Mouse (Mus musculus) hindbrain, embryonic 11.5 days (tissue): ENCODE data around the gene Gm20388. TPM values are rescaled to one million over a fixed set of nuclear protein-coding genes. Genes with fewer than 3 reads are reported as not detected.

ENCODE experiments used
- ATAC-seq: fragments of 200-750 bp; cut with Nextera tagmentation; 2 replicates; pipeline ENCODE4 v1.8.0; 2017; ENCODE audit warnings: mild to moderate bottlenecking, moderate TSS enrichment, moderate library complexity; ENCODE audit not compliant: low FRiP score
- DNase-seq: peaks from one replicate; pipeline ENCODE4 v3.0.0-alpha.2; 2015; ENCODE audit warnings: low spot score
- H3K27ac ChIP-seq: fragments of 300-500 bp; sonication (generic); 2 replicates; pipeline ENCODE4 v1.5.1; 2014; ENCODE audit warnings: mild to moderate bottlenecking, low read depth, low read length
- H3K27me3 ChIP-seq: fragments of 300-500 bp; sonication (generic); 2 replicates; pipeline ENCODE4 v1.6.1; 2014; ENCODE audit warnings: mild to moderate bottlenecking, low read length, moderate library complexity, mixed read lengths; ENCODE audit not compliant: control insufficient read depth, insufficient read depth
- H3K36me3 ChIP-seq: fragments of 300-500 bp; sonication (generic); 2 replicates; pipeline ENCODE4 v1.6.1; 2014; ENCODE audit warnings: mild to moderate bottlenecking, low read length, moderate library complexity, mixed read lengths; ENCODE audit not compliant: control insufficient read depth, insufficient read depth
- H3K4me1 ChIP-seq: fragments of 300-500 bp; sonication (generic); replicated peaks from 2 replicates; pipeline ENCODE4 v1.6.1; 2014; ENCODE audit warnings: low read length, mixed read lengths; ENCODE audit not compliant: control insufficient read depth, insufficient read depth
- H3K4me2 ChIP-seq: fragments of 300-500 bp; sonication (generic); replicated peaks from 2 replicates; pipeline ENCODE4 v1.6.1; 2014; ENCODE audit warnings: mild to moderate bottlenecking, low read depth, low read length
- H3K4me3 ChIP-seq: fragments of 300-500 bp; sonication (generic); 2 replicates; pipeline ENCODE4 v1.5.1; 2014; ENCODE audit warnings: low read depth, low read length
- H3K9ac ChIP-seq: fragments of 300-500 bp; sonication (generic); 2 replicates; pipeline ENCODE4 v1.6.1; 2014; ENCODE audit warnings: low read depth, low read length
- H3K9me3 ChIP-seq: fragments of 300-500 bp; sonication (generic); 2 replicates; pipeline ENCODE4 v1.6.1; 2016; ENCODE audit warnings: low read length; ENCODE audit not compliant: control insufficient read depth
- WGBS: fragments of 180-500 bp; shearing (Covaris S2); extraction: QIAGEN DNeasy Blood & Tissue Kit; methylation state at CpG from one replicate; pipeline ENCODE4 v1.1.7; 2014; 5-methylcytosine and 5-hydroxymethylcytosine counted together
- polyA plus RNA-seq: library from polyadenylated mRNA; unstranded; fragments of >200 nt; fragmentation: Nextera tagmentation; extraction: Ambion mirVana; gene quantifications from 2 replicates; pipeline ENCODE4 v1.2.1, GENCODE M21; 2014

Gene Gm20388
- polyA plus RNA-seq, 1 experiment from 2014 or later = 11.8 TPM

DNA sequence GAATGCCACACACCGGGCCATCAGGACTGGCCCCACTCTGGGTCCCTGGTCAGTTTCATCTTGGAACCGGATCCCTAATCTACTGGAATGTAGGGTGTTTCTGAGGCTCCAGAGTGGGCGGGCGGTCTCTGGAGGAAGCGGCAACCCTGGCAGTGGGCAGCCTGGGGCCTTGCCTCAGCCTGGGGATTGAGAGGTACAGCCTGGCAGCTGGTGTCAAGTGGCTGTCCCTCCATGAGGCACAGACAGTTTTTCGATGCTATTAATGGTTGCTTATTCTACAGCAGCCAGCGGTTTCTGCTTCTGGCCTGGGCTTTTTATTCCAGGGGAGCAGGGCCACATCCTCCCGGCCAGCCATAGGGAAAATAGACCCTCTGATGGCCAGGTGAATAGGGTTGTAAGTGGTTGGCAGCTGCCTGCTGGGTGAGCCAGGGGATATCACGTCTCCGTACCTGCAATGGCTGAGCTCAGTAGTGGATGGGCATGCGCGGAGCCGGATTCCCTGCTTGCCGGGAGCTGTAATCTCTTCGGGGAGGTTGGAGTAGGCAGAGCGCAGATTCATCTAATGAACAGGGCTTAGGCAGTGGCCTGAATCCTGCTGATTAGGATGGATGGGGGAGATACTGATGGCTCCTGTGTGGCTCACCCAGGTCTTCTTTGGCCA is 340.2 kb downstream of the Gm20388 start:
- H3K27me3 ChIP-seq = no peaks in the 10 kb centered on the region
- no peaks in the 10 kb centered on the region for H3K9me3 ChIP-seq
- peak overlapping the region; percentile 48; the same call in 1 of the 2 replicates for H3K27ac ChIP-seq
- no peak overlapping the region for H3K9ac ChIP-seq
- no peak overlapping the region for H3K4me2 ChIP-seq
- H3K4me1 ChIP-seq = peaks cover 3% of the 10 kb centered on the region; the same call in 1 of the 2 replicates
- ATAC-seq = no peak
- H3K36me3 ChIP-seq = no peaks in the 10 kb centered on the region
- H3K4me3 ChIP-seq = no peak overlapping the region
- no peak for DNase-seq
- WGBS = 75% methylated on average over 16 of the region's 16 CpGs

DNA sequence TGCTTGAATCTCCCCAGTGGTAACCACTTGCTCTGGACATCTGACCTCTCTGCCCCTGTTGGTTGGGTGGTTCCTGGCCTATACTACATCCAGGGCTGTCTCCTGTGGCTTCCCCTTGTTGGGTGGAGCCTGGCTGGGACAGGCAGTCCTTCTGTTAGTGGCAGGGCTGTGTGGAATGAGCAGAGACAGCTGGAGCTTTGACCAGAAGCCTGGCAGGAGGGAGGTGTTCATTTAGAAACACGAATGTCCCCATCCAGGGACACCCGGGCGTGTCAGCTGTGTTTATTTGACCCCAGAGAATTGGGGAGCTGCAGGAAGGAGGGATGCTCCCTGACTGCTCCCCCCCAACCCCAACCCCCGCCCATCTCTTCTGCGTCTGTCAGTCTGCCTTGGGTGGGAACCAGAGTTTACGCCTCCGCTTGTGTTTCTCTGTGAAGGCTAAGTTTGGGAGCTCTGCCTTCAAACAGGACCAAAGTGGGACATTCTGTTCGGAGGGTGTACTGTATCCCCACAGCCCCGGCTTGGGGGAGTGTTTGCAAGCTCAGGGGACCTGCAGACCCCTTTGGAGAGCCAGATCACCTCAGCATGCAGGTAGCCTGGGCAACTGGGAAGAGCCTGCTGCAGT is 340.9 kb downstream of the Gm20388 start:
- peaks cover 3% of the 10 kb centered on the region; the same call in 1 of the 2 replicates for H3K4me1 ChIP-seq
- 60% methylated on average over 9 of the region's 9 CpGs for WGBS
- H3K9me3 ChIP-seq = no peaks in the 10 kb centered on the region
- no peaks in the 10 kb centered on the region for H3K27me3 ChIP-seq
- DNase-seq (no peak), ATAC-seq (no peak)
- no peak overlapping the region for H3K9ac ChIP-seq
- no peak overlapping the region for H3K4me3 ChIP-seq
- no peak overlapping the region for H3K4me2 ChIP-seq
- no peaks in the 10 kb centered on the region for H3K36me3 ChIP-seq
- H3K27ac ChIP-seq = peak overlapping the region; percentile 48; the same call in 1 of the 2 replicates

DNA sequence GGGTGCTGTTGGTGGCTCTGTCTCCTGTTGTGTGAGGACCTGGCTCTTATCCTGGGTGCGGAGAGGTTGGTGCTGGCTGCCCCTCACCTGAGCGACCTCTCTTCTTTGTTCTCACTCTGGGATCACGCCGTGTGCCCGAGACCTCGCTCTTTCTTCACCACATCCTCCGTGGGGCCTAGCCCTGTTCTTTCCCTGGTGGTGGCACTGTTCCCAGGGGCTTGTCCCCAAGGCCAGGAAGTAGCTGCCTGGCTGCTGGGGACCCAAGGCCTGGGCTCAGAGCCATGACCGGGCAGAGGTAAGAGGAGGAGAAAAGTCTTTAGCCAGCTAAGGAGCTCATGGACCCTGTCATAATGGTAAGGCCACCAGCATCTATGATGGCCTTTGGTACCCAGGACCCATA is 343.0 kb downstream of the Gm20388 start:
- Histone ChIP-seq H3K27ac (no peak overlapping the region), H3K27me3 (no peaks in the 10 kb centered on the region), H3K4me2 (no peak overlapping the region), H3K4me3 (no peak overlapping the region), H3K4me1 (peaks cover 3% of the 10 kb centered on the region; the same call in 1 of the 2 replicates), H3K9me3 (no peaks in the 10 kb centered on the region), H3K9ac (no peak overlapping the region), H3K36me3 (no peaks in the 10 kb centered on the region)
- WGBS = 87% methylated on average over 8 of the region's 8 CpGs
- ATAC-seq (no peak), DNase-seq (no peak)

DNA sequence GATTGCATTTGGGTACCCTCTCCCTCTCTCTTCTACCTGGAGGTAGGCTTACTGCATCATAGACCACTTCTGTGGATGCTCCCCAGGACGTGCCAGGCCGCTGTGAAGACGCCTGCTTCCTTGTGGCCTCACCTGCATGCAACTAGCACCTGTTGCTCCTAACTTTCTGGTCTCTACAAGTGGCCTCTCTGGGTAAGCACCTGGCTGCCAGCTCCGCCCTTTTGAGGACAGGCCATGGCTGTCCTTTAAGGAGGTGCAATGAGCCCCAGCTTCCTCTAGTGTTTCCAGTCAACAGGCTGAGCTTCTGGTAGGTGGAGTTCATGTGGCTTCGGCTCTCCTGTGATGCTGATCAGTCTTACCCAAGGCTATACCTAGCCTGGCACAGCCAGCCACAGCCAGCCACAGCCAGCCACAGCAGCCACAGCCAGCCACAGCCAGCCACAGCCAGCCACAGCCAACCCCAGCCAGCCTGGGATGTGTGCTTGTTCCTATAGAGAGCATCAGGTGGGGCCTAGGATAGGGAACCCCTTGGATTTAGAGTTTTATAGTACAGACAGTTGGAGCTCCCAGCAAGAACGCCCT is 344.9 kb downstream of the Gm20388 start:
- no peak overlapping the region for H3K4me3 ChIP-seq
- H3K27ac ChIP-seq = no peak overlapping the region
- no peak overlapping the region for H3K9ac ChIP-seq
- no peaks in the 10 kb centered on the region for H3K9me3 ChIP-seq
- H3K36me3 ChIP-seq = no peaks in the 10 kb centered on the region
- H3K4me1 ChIP-seq = peaks cover 3% of the 10 kb centered on the region; the same call in 1 of the 2 replicates
- WGBS = 90% methylated on average over 6 of the region's 6 CpGs
- DNase-seq (no peak), ATAC-seq (no peak)
- no peak overlapping the region for H3K4me2 ChIP-seq
- no peaks in the 10 kb centered on the region for H3K27me3 ChIP-seq

DNA sequence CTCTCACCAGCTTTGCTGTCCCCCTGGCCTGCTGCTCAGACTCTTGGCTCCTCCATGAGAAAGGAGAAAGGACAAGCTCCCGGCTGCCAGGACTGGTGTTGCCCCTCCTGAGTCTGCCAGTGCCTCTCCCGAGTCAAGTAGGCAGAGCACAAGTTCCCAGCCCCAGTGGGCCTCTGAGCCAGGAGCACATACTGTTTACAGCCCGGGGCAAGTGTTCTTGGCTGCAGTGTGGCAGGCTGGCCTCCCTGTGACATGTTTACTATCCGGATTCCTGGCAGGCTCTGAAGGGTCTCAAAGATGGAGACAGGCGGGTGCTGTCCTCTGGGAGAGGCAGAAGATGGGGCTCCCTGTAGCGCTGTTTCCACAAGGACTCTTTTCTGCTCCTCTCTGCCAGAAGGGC is 346.3 kb downstream of the Gm20388 start:
- no peak for ATAC-seq
- Histone ChIP-seq H3K27ac (no peak overlapping the region), H3K4me2 (no peak overlapping the region), H3K27me3 (no peaks in the 10 kb centered on the region), H3K4me3 (no peak overlapping the region), H3K4me1 (peaks cover 3% of the 10 kb centered on the region; the same call in 1 of the 2 replicates), H3K9me3 (no peaks in the 10 kb centered on the region), H3K36me3 (no peaks in the 10 kb centered on the region), H3K9ac (no peak overlapping the region)
- no peak for DNase-seq
- WGBS = 64% methylated on average over 6 of the region's 6 CpGs

DNA sequence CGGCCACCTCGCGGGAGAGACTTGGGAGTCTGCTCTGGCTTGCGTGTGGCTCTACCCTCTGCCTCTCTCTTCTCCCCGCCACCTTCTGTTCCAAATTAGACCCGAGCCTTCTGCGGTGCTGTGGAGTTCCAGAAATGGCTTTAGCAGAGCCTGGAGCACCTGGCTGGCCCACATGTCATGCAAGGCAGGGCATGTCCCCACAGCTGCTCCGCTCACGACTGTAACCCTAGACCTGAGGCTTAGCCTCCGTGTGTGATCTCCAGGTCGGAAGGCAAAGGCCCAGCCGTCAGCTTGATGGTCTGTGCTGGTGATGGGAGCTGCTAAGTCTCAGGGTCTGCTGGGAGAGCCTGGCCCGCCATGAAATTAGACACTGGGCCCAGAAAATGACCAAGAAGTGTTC is 348.6 kb downstream of the Gm20388 start:
- Histone ChIP-seq H3K27ac (no peak overlapping the region), H3K36me3 (no peaks in the 10 kb centered on the region), H3K9me3 (no peaks in the 10 kb centered on the region), H3K9ac (no peak overlapping the region), H3K4me2 (no peak overlapping the region), H3K27me3 (no peaks in the 10 kb centered on the region), H3K4me1 (peaks cover 4% of the 10 kb centered on the region), H3K4me3 (no peak overlapping the region)
- 67% methylated on average over 13 of the region's 13 CpGs for WGBS
- no peak for ATAC-seq
- DNase-seq = no peak

DNA sequence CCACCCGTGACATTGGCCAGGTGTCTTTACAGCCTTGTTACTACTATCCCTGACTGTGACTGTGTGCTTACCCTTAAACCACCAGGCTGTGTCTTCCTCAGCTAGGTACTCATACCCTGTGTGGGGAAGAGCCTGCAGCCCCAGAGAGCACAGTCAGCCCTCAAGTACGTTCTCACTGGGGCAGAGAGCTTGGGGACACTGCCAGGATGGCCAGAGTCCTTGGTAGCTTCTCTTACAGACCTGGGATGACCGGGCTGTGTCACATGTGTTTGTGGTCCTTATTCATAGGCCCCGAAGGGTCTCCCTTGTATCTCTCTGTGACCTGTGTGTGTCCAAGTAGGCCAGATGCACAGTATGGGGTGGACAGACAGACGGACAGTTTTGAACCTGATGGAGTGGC is 350.0 kb downstream of the Gm20388 start:
- H3K4me3 ChIP-seq = no peak overlapping the region
- ATAC-seq = no peak
- no peak for DNase-seq
- H3K36me3 ChIP-seq = no peaks in the 10 kb centered on the region
- H3K4me2 ChIP-seq = no peak overlapping the region
- H3K4me1 ChIP-seq = peaks cover 17% of the 10 kb centered on the region
- no peaks in the 10 kb centered on the region for H3K9me3 ChIP-seq
- WGBS = 61% methylated on average over 5 of the region's 5 CpGs
- H3K9ac ChIP-seq = no peak overlapping the region
- H3K27me3 ChIP-seq = no peaks in the 10 kb centered on the region
- no peak overlapping the region for H3K27ac ChIP-seq

DNA sequence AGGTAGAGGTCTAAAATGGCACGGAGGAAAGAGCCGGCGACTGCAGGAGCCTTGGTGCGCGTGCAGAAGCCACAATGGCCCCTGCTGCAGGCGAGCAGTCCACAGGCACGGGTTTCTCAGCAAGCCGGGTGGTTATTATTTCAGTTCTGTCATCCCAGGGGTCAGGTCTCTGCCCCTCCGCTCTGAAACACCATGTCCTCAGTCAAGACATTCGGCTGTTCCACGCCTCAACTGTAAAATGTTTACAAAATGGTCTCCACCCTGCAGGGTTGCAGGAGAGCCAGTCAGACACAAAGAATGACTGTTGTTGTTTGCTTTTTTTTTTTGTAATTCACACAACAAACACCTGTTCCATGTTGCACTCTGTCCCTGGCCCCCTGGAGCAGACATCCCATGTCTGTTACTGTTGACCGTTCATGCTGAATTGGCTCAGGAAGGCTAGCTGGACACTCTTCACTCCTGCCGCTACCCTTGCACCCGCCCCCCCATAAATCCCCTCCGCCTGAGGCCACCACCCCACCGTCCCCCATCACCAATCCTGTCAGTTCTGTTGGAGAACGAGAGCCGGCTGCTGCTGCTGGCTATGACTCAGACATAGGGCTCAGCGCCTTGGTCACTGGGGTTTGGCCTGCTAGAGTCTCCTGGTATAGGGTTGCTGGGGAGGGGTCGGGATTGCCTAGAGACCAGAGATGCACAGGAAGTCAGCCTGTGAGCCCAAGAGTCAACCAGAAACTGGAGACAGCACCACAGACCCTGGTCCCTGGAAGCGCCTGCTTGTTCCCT is 350.9 kb downstream of the Gm20388 start:
- Histone ChIP-seq H3K4me1 (peaks cover 22% of the 10 kb centered on the region), H3K27me3 (no peaks in the 10 kb centered on the region), H3K27ac (no peak overlapping the region), H3K4me2 (no peak overlapping the region), H3K9me3 (no peaks in the 10 kb centered on the region), H3K9ac (no peak overlapping the region), H3K4me3 (no peak overlapping the region), H3K36me3 (no peaks in the 10 kb centered on the region)
- WGBS = 36% methylated on average over 21 of the region's 21 CpGs
- DNase-seq = no peak
- ATAC-seq = no peak
